10 mouse cellular contexts compared by ENCODE assay signal in the genomic region with DNA sequence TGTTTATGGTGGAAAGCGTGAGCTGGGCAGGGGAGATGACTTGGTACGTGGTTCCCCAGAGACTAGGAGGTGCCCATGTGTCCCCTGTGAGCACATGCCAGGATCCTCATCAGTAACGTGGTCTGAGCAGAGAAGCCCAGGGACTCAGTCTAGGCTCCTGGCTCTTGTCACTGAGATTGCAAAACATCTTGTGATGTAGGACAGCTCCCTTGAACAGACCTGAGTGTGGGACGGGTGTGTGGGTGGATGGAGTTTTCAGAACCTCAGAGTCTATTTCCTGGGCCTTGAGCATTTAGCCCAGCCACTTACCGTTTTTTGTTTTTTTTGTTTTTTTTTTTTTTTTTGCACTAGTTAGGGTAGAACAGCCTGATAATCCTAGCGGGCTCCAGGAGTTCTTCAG. TPM values are rescaled to one million over a fixed set of nuclear protein-coding genes. Genes with fewer than 3 reads are reported as not detected.
DNase-seq lines count a peak whose midpoint lies in the region; ATAC-seq and TF ChIP-seq lines count a peak whose summit lies in the region.
"Had no signal": no experiment of that assay in that cellular context is flagged by ENCODE, and none has a peak within 500 bp of the region (broad histone marks: within the 10 kb centered on the region; RNA-seq: fewer than 3 reads in every experiment).

No protein-coding gene starts in this region.

- H3K27ac ChIP-seq in neural tube, embryonic 15.5 days (replicated peaks) = no peak overlapping the region
- no peak overlapping the region for H3K27ac ChIP-seq in gastrocnemius, adult 2 months

- no peak for ATAC-seq in neural tube, embryonic 15.5 days (ENCODE audit: low FRiP score)
- ATAC-seq: forebrain, embryonic 14.5 days; Patski had no signal

- 85% methylated on average over 6 of the region's 6 CpGs for WGBS in neural tube, embryonic 15.5 days

- no peaks in the 10 kb centered on the region for H3K27me3 ChIP-seq in neural tube, embryonic 15.5 days (replicated peaks)
- H3K27me3 ChIP-seq: Patski had no signal

- peak overlapping the region; percentile 89; the same call in 1 of the 2 replicates for H3K4me2 ChIP-seq in neural tube, embryonic 15.5 days

- H3K4me3 ChIP-seq in neural tube, embryonic 15.5 days (replicated peaks) = no peak overlapping the region
- no peak overlapping the region for H3K4me3 ChIP-seq in gastrocnemius, adult 2 months

- DNase-seq in left cerebral cortex, adult 18-20 months (ENCODE audit: low spot score in 2 of 2) = peak; percentile 77 to 87
- DNase-seq in left cerebral cortex, postnatal 10 days (ENCODE audit: extremely low spot score in 1 of 2, low spot score in 2 of 2) = no peak
- DNase-seq in brain, adult 2 months (ENCODE audit: low read depth, low spot score) = peak; percentile 88
- peak; percentile 66 for DNase-seq in layer of hippocampus, adult 9-11 months
- no peak for DNase-seq in urinary bladder, adult 2 months (ENCODE audit: low spot score)
- no peak for DNase-seq in testis, postnatal 14 days (ENCODE audit: low spot score)
- DNase-seq in gastrocnemius, adult 2 months = no peak

- H3K36me3 ChIP-seq in neural tube, embryonic 15.5 days = peaks cover 16% of the 10 kb centered on the region

- intact Hi-C loops in left cerebral cortex, postnatal 10 days (cut with DNase I) = no loop called here
- intact Hi-C loops in gastrocnemius, adult 2 months (cut with DNase I) = no loop called here

- no peaks in the 10 kb centered on the region for H3K9me3 ChIP-seq in neural tube, embryonic 15.5 days (replicated peaks)

- peaks cover 34% of the 10 kb centered on the region for H3K4me1 ChIP-seq in neural tube, embryonic 15.5 days

- no peak for TF ChIP-seq CTCF in gastrocnemius, adult 2 months (IDR thresholded peaks at IDR 0.05)

- no peak overlapping the region for H3K9ac ChIP-seq in neural tube, embryonic 15.5 days (replicated peaks)

RNA-seq across cellular contexts. Expression of a gene that starts 3.4 kb away (rescaled TPM):
- total RNA-seq in left cerebral cortex, adult 18-20 months (2021) = 10 to 100 TPM; 23.9 to 26.1 TPM
- total RNA-seq in left cerebral cortex, postnatal 10 days (2021) = 10 to 100 TPM; 27.4 to 27.6 TPM
- 37.9 and 39.2 TPM in 2 replicates for polyA plus RNA-seq in neural tube, embryonic 15.5 days (2015; fragmentation: Nextera tagmentation; extraction: Ambion mirVana)
- polyA plus RNA-seq in urinary bladder, adult 2 months (2012; rRNA removed) = 12.4 and 12.9 TPM in 2 replicates
- total RNA-seq in gastrocnemius, adult 2 months (2021) = 1 to 10 TPM; 5.6 to 6.3 TPM

Comparison
In these comparisons a context has a peak if more than half of its experiments do, and no peak if none do; other contexts are left out.
1. DNase-seq: peak in left cerebral cortex, adult 18-20 months (2 of 2), brain, adult 2 months (single experiment) and layer of hippocampus, adult 9-11 months (single experiment); none in left cerebral cortex, postnatal 10 days (0 of 2), urinary bladder, adult 2 months (single experiment), testis, postnatal 14 days (single experiment) and gastrocnemius, adult 2 months (single experiment).